Mouse (Mus musculus): ENCODE data around the gene Cfap97d2. TPM values are rescaled to one million over a fixed set of nuclear protein-coding genes. Genes with fewer than 3 reads are reported as not detected.
A peak's percentile ranks its signal among the peaks of the same experiment; 100 is the strongest.

The Cfap97d2 gene
- total and polyA plus RNA-seq, 2 experiments from 2014 or later, result 1.6 to 1.7 TPM

- no peak overlapping the region for H3K4me2 ChIP-seq (ENCODE audit: low read depth)
- no peak overlapping the region for H3K4me3 ChIP-seq (ENCODE audit: low read depth, low read length)
- H3K27me3 ChIP-seq (ENCODE audit: insufficient read depth, low read length), result no peaks in the 10 kb centered on the region
- no peak for DNase-seq
- WGBS, result 86% methylated on average over 4 of the region's 4 CpGs
- no peaks in the 10 kb centered on the region for H3K9me3 ChIP-seq (ENCODE audit: low read length)
- H3K27ac ChIP-seq (ENCODE audit: low read depth, low read length), result no peak overlapping the region
- H3K9ac ChIP-seq, result no peak overlapping the region
- H3K36me3 ChIP-seq (ENCODE audit: insufficient read depth), result no peaks in the 10 kb centered on the region
- no peak for TF ChIP-seq CTCF (IDR thresholded peaks at IDR 0.05; ENCODE audit: low read depth)
- no peak for ATAC-seq
- peaks cover 8% of the 10 kb centered on the region; the same call in 1 of the 2 replicates for H3K4me1 ChIP-seq (ENCODE audit: insufficient read depth)
Measured at GRCm38 (mm10) chr8:13704301-13704700, 1.4 kb upstream of the Cfap97d2 start.

- Histone ChIP-seq H3K4me2 (ENCODE audit: low read depth) (no peak overlapping the region), H3K9ac (no peak overlapping the region), H3K36me3 (ENCODE audit: insufficient read depth) (no peaks in the 10 kb centered on the region), H3K27ac (ENCODE audit: low read depth, low read length) (no peak overlapping the region), H3K9me3 (ENCODE audit: low read length) (no peaks in the 10 kb centered on the region), H3K27me3 (ENCODE audit: insufficient read depth, low read length) (no peaks in the 10 kb centered on the region), H3K4me3 (ENCODE audit: low read depth, low read length) (no peak overlapping the region), H3K4me1 (ENCODE audit: insufficient read depth) (peaks cover 8% of the 10 kb centered on the region; the same call in 1 of the 2 replicates)
- DNase-seq (no peak), ATAC-seq (no peak)
- TF ChIP-seq CTCF (IDR thresholded peaks at IDR 0.05; ENCODE audit: low read depth), result no peak
- WGBS, result 88% methylated on average over 5 of the region's 5 CpGs
Measured at GRCm38 (mm10) chr8:13706918-13707317, 1.2 kb downstream of the Cfap97d2 start.

DNA sequence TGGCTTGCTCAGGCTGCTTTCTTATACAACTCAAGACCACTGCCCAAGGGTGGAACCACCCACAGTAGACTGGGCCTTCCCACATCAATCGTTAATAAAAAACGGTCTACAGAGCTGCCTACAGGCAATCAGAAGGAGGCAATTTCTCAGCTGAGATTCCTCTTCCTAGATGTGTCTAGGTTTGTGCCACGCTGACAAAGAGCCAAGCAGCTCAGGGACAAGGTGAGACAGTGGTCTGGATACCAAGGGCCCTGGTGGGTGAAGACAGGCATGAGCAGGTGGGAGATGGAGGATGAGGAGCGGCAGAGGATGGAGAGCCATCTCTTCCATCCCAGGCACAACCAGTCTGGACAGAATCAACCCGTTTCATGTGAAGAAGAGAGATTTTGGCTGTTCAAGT, 2.8 kb downstream of the Cfap97d2 start:
- H3K9me3 ChIP-seq (ENCODE audit: low read length), result no peaks in the 10 kb centered on the region
- ATAC-seq (no peak), DNase-seq (no peak)
- H3K9ac ChIP-seq, result no peak overlapping the region
- H3K4me2 ChIP-seq (ENCODE audit: low read depth), result no peak overlapping the region
- no peak overlapping the region for H3K4me3 ChIP-seq (ENCODE audit: low read depth, low read length)
- TF ChIP-seq CTCF (IDR thresholded peaks at IDR 0.05; ENCODE audit: low read depth), result no peak
- H3K4me1 ChIP-seq (ENCODE audit: insufficient read depth), result peaks cover 8% of the 10 kb centered on the region; the same call in 1 of the 2 replicates
- H3K27ac ChIP-seq (ENCODE audit: low read depth, low read length), result no peak overlapping the region
- H3K36me3 ChIP-seq (ENCODE audit: insufficient read depth), result no peaks in the 10 kb centered on the region
- WGBS, result 95% methylated on average over 5 of the region's 5 CpGs
- no peaks in the 10 kb centered on the region for H3K27me3 ChIP-seq (ENCODE audit: insufficient read depth, low read length)

DNA sequence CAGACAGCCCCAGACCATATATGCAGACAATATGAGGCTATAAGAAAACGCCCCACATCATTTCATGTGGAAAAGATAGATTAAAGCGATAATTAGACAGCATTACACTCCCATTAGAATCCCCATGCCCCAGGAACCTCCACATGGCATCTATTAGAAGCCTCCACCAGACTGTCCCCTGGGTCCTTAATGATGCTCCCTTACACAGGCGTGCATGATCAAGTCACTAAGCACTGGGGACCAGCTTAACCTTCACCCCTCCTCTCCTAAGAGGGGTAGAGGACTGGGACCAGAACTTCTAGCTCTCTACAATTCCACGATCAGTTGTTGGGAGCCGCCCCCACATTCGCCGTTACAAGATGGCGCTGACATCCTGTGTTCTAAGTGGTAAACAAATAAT, 13.3 kb downstream of the Cfap97d2 start:
- H3K9me3 ChIP-seq (ENCODE audit: low read length), result no peaks in the 10 kb centered on the region
- 94% methylated on average over 8 of the region's 8 CpGs for WGBS
- no peak for ATAC-seq

DNA sequence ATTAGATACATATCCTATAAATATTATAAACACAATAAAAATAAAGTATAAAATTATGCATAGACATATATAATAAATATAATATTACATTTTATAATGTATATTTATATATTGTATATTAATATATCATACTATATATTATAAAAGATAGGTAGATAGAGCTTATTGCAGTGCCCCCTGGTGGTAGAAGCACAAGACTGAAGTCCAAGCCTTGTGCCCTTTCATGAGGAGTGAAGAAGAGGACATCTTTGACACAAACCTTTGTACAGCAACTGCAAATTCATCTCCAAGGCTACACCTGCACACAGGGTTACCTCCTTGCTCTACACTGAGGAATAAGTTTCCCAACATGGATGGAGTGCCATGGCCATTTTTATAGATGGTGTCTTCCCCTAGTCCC, 20.0 kb downstream of the Cfap97d2 start:
- H3K9ac ChIP-seq, result no peak overlapping the region
- H3K36me3 ChIP-seq (ENCODE audit: insufficient read depth), result no peaks in the 10 kb centered on the region
- H3K4me3 ChIP-seq (ENCODE audit: low read depth, low read length), result no peak overlapping the region
- no peak for ATAC-seq
- H3K9me3 ChIP-seq (ENCODE audit: low read length), result no peaks in the 10 kb centered on the region
- H3K4me1 ChIP-seq (ENCODE audit: insufficient read depth), result no peaks in the 10 kb centered on the region
- peak; percentile 67 for DNase-seq
- H3K27me3 ChIP-seq (ENCODE audit: insufficient read depth, low read length), result no peaks in the 10 kb centered on the region
- no peak overlapping the region for H3K4me2 ChIP-seq (ENCODE audit: low read depth)
- no peak overlapping the region for H3K27ac ChIP-seq (ENCODE audit: low read depth, low read length)
- TF ChIP-seq CTCF (IDR thresholded peaks at IDR 0.05; ENCODE audit: low read depth), result peak; percentile 60

More for the DNA sequence above, 13.3 kb downstream of the Cfap97d2 start:
- no peak overlapping the region for H3K27ac ChIP-seq (ENCODE audit: low read depth, low read length)
- DNase-seq, result no peak
- H3K36me3 ChIP-seq (ENCODE audit: insufficient read depth), result no peaks in the 10 kb centered on the region
- no peak overlapping the region for H3K4me2 ChIP-seq (ENCODE audit: low read depth)
- H3K4me3 ChIP-seq (ENCODE audit: low read depth, low read length), result no peak overlapping the region
- no peak for TF ChIP-seq CTCF (IDR thresholded peaks at IDR 0.05; ENCODE audit: low read depth)
- no peaks in the 10 kb centered on the region for H3K4me1 ChIP-seq (ENCODE audit: insufficient read depth)
- no peak overlapping the region for H3K9ac ChIP-seq
- H3K27me3 ChIP-seq (ENCODE audit: insufficient read depth, low read length), result no peaks in the 10 kb centered on the region

GRCm38 (mm10) chr8:13727469-13728094, 21.9 kb downstream of the Cfap97d2 start:
- Histone ChIP-seq H3K4me3 (ENCODE audit: low read depth, low read length) (no peak overlapping the region), H3K9me3 (ENCODE audit: low read length) (no peaks in the 10 kb centered on the region), H3K27me3 (ENCODE audit: insufficient read depth, low read length) (no peaks in the 10 kb centered on the region), H3K36me3 (ENCODE audit: insufficient read depth) (no peaks in the 10 kb centered on the region), H3K27ac (ENCODE audit: low read depth, low read length) (no peak overlapping the region), H3K9ac (no peak overlapping the region), H3K4me1 (ENCODE audit: insufficient read depth) (no peaks in the 10 kb centered on the region), H3K4me2 (ENCODE audit: low read depth) (no peak overlapping the region)
- TF ChIP-seq CTCF (IDR thresholded peaks at IDR 0.05; ENCODE audit: low read depth), result no peak
- WGBS, result 44% methylated on average over 10 of the region's 10 CpGs
- no peak for DNase-seq
- ATAC-seq, result no peak

DNA sequence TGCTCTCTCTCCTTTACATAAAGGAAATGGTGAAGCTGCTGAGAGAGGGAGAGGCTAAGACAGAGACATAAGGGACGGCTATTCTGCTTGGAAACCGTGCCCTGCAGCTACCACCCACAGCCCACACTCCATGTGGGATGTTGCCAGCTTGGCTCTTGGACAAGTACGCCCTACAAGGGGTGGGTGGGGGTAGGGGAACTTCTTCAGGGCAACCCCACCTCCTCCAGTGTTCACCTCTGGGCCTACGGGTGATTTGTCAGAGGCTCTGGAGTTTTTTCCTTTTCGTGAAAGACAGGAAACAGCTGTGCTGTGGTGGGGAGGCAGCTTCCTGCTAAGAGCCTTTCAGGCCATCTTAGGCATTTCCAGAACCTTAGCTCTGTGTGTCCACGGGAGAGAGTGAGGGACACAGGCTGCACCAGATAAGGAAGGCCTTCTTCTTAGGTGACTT, 34.7 kb downstream of the Cfap97d2 start:
- no peaks in the 10 kb centered on the region for H3K36me3 ChIP-seq (ENCODE audit: insufficient read depth)
- no peak overlapping the region for H3K4me3 ChIP-seq (ENCODE audit: low read depth, low read length)
- no peak for TF ChIP-seq CTCF (IDR thresholded peaks at IDR 0.05; ENCODE audit: low read depth)
- no peaks in the 10 kb centered on the region for H3K27me3 ChIP-seq (ENCODE audit: insufficient read depth, low read length)
- H3K4me2 ChIP-seq (ENCODE audit: low read depth), result no peak overlapping the region
- no peaks in the 10 kb centered on the region for H3K9me3 ChIP-seq (ENCODE audit: low read length)
- no peak for DNase-seq
- H3K4me1 ChIP-seq (ENCODE audit: insufficient read depth), result no peaks in the 10 kb centered on the region
- H3K9ac ChIP-seq, result no peak overlapping the region
- H3K27ac ChIP-seq (ENCODE audit: low read depth, low read length), result no peak overlapping the region
- WGBS, result 45% methylated on average over 6 of the region's 6 CpGs
- ATAC-seq, result no peak

Measured in forebrain, postnatal 0 days (tissue).